Mouse (Mus musculus) lung, postnatal 0 days (tissue): ENCODE measurements at regions not wholly inside any gene's neighbourhood (a gene's known extent, or its start where the extent isn't known, plus 50 kb on each side); places are given as distances from the start of the nearest gene placed in this dataset.

Source experiments
- CTCF ChIP-seq: IDR thresholded peaks from 2 replicates; pipeline ENCODE4 v1.5.1; 2016; ENCODE audit warnings: antibody characterized with exemption, mild to moderate bottlenecking
- EP300 ChIP-seq: IDR thresholded peaks from 2 replicates; pipeline ENCODE4 v1.6.1; 2016; ENCODE audit warnings: antibody characterized with exemption, mild to moderate bottlenecking, control low read depth

GRCm38 (mm10) chr8:50915876-50916732 is 2072.4 kb upstream of the Tenm3 start:
- TF ChIP-seq EP300 (no peak), CTCF (no peak)
